Mouse (Mus musculus): ENCODE measurements around the gene Ccdc127.

Gene Ccdc127

GRCm38 (mm10) chr13:74349566-74350434 is at the start of gene Ccdc127, which contains the start of gene Sdha:
TSS of gene Ccdc127 (plus strand) at chr13:74350309.
TSS of gene Sdha (minus strand) at chr13:74350280.
- peak; percentile 78 for DNase-seq (ENCODE audit: extremely low read depth, low read depth)

- peak; percentile 15 for DNase-seq (ENCODE audit: extremely low read depth, low read depth)
Measured at GRCm38 (mm10) chr13:74300925-74301606, 49.0 kb upstream of the Ccdc127 start.

- no peak for DNase-seq (ENCODE audit: extremely low read depth, low read depth)
Measured at GRCm38 (mm10) chr13:74301607-74301984, 48.5 kb upstream of the Ccdc127 start.

- no peak for DNase-seq (ENCODE audit: extremely low read depth, low read depth)
Measured at GRCm38 (mm10) chr13:74302050-74303037, 47.8 kb upstream of the Ccdc127 start.

- no peak for DNase-seq (ENCODE audit: extremely low read depth, low read depth)
Measured at GRCm38 (mm10) chr13:74305380-74305779, 44.7 kb upstream of the Ccdc127 start.

- no peak for DNase-seq (ENCODE audit: extremely low read depth, low read depth)
Measured at GRCm38 (mm10) chr13:74305780-74306179, 44.3 kb upstream of the Ccdc127 start.

GRCm38 (mm10) chr13:74314616-74315015 is 35.5 kb upstream of the Ccdc127 start:
- no peak for DNase-seq (ENCODE audit: extremely low read depth, low read depth)

- DNase-seq (ENCODE audit: extremely low read depth, low read depth): no peak
Measured at GRCm38 (mm10) chr13:74316386-74316785, 33.7 kb upstream of the Ccdc127 start.

GRCm38 (mm10) chr13:74316789-74317169 is 33.3 kb upstream of the Ccdc127 start:
- no peak for DNase-seq (ENCODE audit: extremely low read depth, low read depth)

- peak; percentile 96 for DNase-seq (ENCODE audit: extremely low read depth, low read depth)
Measured at GRCm38 (mm10) chr13:74317170-74317849, 32.8 kb upstream of the Ccdc127 start, which contains the start of gene Pdcd6. TSS of gene Pdcd6 (minus strand) at chr13:74317580.

- DNase-seq (ENCODE audit: extremely low read depth, low read depth): no peak
Measured at GRCm38 (mm10) chr13:74329321-74329720, 20.8 kb upstream of the Ccdc127 start.

- no peak for DNase-seq (ENCODE audit: extremely low read depth, low read depth)
Measured at GRCm38 (mm10) chr13:74341036-74341435, 9.1 kb upstream of the Ccdc127 start.

- peak; percentile 19 for DNase-seq (ENCODE audit: extremely low read depth, low read depth)
Measured at GRCm38 (mm10) chr13:74350435-74350906, 362 bp downstream of the Ccdc127 start.

GRCm38 (mm10) chr13:74356491-74356890 is 6.4 kb downstream of the Ccdc127 start:
- DNase-seq (ENCODE audit: extremely low read depth, low read depth): no peak

GRCm38 (mm10) chr13:74362218-74362617 is 12.1 kb downstream of the Ccdc127 start:
- DNase-seq (ENCODE audit: extremely low read depth, low read depth): no peak

GRCm38 (mm10) chr13:74363176-74363858 is 13.2 kb downstream of the Ccdc127 start:
- DNase-seq (ENCODE audit: extremely low read depth, low read depth): no peak

- DNase-seq (ENCODE audit: extremely low read depth, low read depth): no peak
Measured at GRCm38 (mm10) chr13:74363859-74364235, 13.7 kb downstream of the Ccdc127 start, which contains the start of gene Lrrc14b. TSS of gene Lrrc14b (minus strand) at chr13:74364005.

GRCm38 (mm10) chr13:74381533-74382276 is 31.6 kb downstream of the Ccdc127 start:
- DNase-seq (ENCODE audit: extremely low read depth, low read depth): no peak

- DNase-seq (ENCODE audit: extremely low read depth, low read depth): no peak
Measured at GRCm38 (mm10) chr13:74382289-74382688, 32.2 kb downstream of the Ccdc127 start.

Data from MEL-GATA-1-ER (cell line).